Mouse (Mus musculus) lung, postnatal 4 days (tissue): Measurements from ENCODE around the gene Luc7l.

ENCODE experiments used
- DNase-seq, 2 experiments: peaks; one replicate each; pipeline ENCODE4 v3.0.0; 2021

Gene Luc7l

GRCm38 (mm10) chr17:26252539-26253251 lies at the start of gene Luc7l:
Gene Luc7l, plus strand, starts transcription at chr17:26252896.
- DNase-seq = peak; percentile 94

GRCm38 (mm10) chr17:26203321-26203811 lies 49.3 kb upstream of the Luc7l start:
- DNase-seq = peak; percentile 43 to 44

GRCm38 (mm10) chr17:26204766-26205165 lies 47.9 kb upstream of the Luc7l start:
- DNase-seq = no peak

- DNase-seq = no peak
Measured at GRCm38 (mm10) chr17:26206392-26206791, 46.3 kb upstream of the Luc7l start.

- DNase-seq = no peak
Measured at GRCm38 (mm10) chr17:26207686-26208085, 45.0 kb upstream of the Luc7l start, which contains the start of gene Arhgdig. Gene Arhgdig, minus strand, starts transcription at chr17:26207786.

GRCm38 (mm10) chr17:26212241-26212640 lies 40.5 kb upstream of the Luc7l start:
- no peak for DNase-seq

GRCm38 (mm10) chr17:26212681-26213080 lies 40.0 kb upstream of the Luc7l start:
- DNase-seq = no peak

- no peak for DNase-seq
Measured at GRCm38 (mm10) chr17:26221508-26221907, 31.2 kb upstream of the Luc7l start.

GRCm38 (mm10) chr17:26225150-26225549 lies 27.5 kb upstream of the Luc7l start:
- DNase-seq = peak; percentile 69 to 86

GRCm38 (mm10) chr17:26229776-26230175 lies 22.9 kb upstream of the Luc7l start:
- DNase-seq = no peak

GRCm38 (mm10) chr17:26231156-26231555 lies 21.5 kb upstream of the Luc7l start:
- no peak for DNase-seq

GRCm38 (mm10) chr17:26232863-26233262 lies 19.8 kb upstream of the Luc7l start:
- no peak for DNase-seq

- DNase-seq = no peak
Measured at GRCm38 (mm10) chr17:26234386-26234785, 18.3 kb upstream of the Luc7l start.

GRCm38 (mm10) chr17:26235077-26235815 lies 17.4 kb upstream of the Luc7l start:
- no peak for DNase-seq

GRCm38 (mm10) chr17:26237667-26238066 lies 15.0 kb upstream of the Luc7l start:
- no peak for DNase-seq

- no peak for DNase-seq
Measured at GRCm38 (mm10) chr17:26239551-26239950, 13.1 kb upstream of the Luc7l start.

- DNase-seq = no peak
Measured at GRCm38 (mm10) chr17:26240120-26240790, 12.4 kb upstream of the Luc7l start.

- DNase-seq = no peak
Measured at GRCm38 (mm10) chr17:26240990-26241389, 11.7 kb upstream of the Luc7l start.

GRCm38 (mm10) chr17:26243471-26244100 lies 9.1 kb upstream of the Luc7l start:
- peak; percentile 83 to 85 for DNase-seq

GRCm38 (mm10) chr17:26244101-26244841 lies 8.4 kb upstream of the Luc7l start, which contains the start of gene Fam234a:
Gene Fam234a, minus strand, starts transcription at chr17:26244242.
- DNase-seq = peak; percentile 95 to 96

- no peak for DNase-seq
Measured at GRCm38 (mm10) chr17:26251886-26252538, 684 bp upstream of the Luc7l start.

GRCm38 (mm10) chr17:26253399-26253798 lies 703 bp downstream of the Luc7l start:
- DNase-seq = no peak
